Mouse (Mus musculus) lung, postnatal 0 days (tissue): Measurements from ENCODE around the gene Cops2. TPM values are rescaled to one million over a fixed set of nuclear protein-coding genes. Genes with fewer than 3 reads are reported as not detected.
A peak's percentile ranks its signal among the peaks of the same experiment; 100 is the strongest.

ENCODE experiments used
- ATAC-seq: fragments of 200-750 bp; cut with Nextera tagmentation; 2 replicates; pipeline ENCODE4 v1.8.0; 2017; ENCODE audit warnings: moderate library complexity
- DNase-seq: peaks from one replicate; pipeline ENCODE4 v3.0.0-alpha.2; 2016; ENCODE audit warnings: low spot score
- H3K27ac ChIP-seq: fragments of 300-500 bp; sonication (generic); 2 replicates; pipeline ENCODE4 v1.5.1; 2014; ENCODE audit warnings: antibody characterized with exemption, mild to moderate bottlenecking, low read length, mixed read lengths
- H3K27me3 ChIP-seq: fragments of 300-500 bp; sonication (generic); replicated peaks from 2 replicates; pipeline ENCODE4 v1.6.1; 2014; ENCODE audit warnings: low read length, mixed read lengths; ENCODE audit not compliant: insufficient read depth
- H3K36me3 ChIP-seq: fragments of 300-500 bp; sonication (generic); 2 replicates; pipeline ENCODE4 v1.6.1; 2014; ENCODE audit warnings: low read length, mixed read lengths; ENCODE audit not compliant: insufficient read depth
- H3K4me1 ChIP-seq: fragments of 300-500 bp; sonication (generic); 2 replicates; pipeline ENCODE4 v1.6.1; 2014; ENCODE audit warnings: antibody characterized with exemption, low read depth, low read length, mixed read lengths; ENCODE audit not compliant: insufficient read depth
- H3K4me2 ChIP-seq: fragments of 300-500 bp; sonication (generic); replicated peaks from 2 replicates; pipeline ENCODE4 v1.6.1; 2014; ENCODE audit warnings: low read depth, mild to moderate bottlenecking, low read length, moderate library complexity, mixed read lengths
- H3K4me3 ChIP-seq: fragments of 300-500 bp; sonication (generic); 2 replicates; pipeline ENCODE4 v1.5.1; 2014; ENCODE audit warnings: low read depth, low read length
- H3K9ac ChIP-seq: fragments of 300-500 bp; sonication (generic); replicated peaks from 2 replicates; pipeline ENCODE4 v1.6.1; 2014; ENCODE audit warnings: low read depth, mild to moderate bottlenecking
- H3K9me3 ChIP-seq: fragments of 300-500 bp; sonication (generic); 2 replicates; pipeline ENCODE4 v1.6.1; 2016; ENCODE audit warnings: low read length, mixed read lengths
- CTCF ChIP-seq: IDR thresholded peaks from 2 replicates; pipeline ENCODE4 v1.5.1; 2016; ENCODE audit warnings: antibody characterized with exemption, mild to moderate bottlenecking
- EP300 ChIP-seq: IDR thresholded peaks from 2 replicates; pipeline ENCODE4 v1.6.1; 2016; ENCODE audit warnings: antibody characterized with exemption, mild to moderate bottlenecking, control low read depth
- WGBS: fragments of 180-500 bp; shearing (Covaris S2); extraction: QIAGEN DNeasy Blood & Tissue Kit; methylation state at CpG from one replicate; pipeline ENCODE4 v1.1.7; 2014; 5-methylcytosine and 5-hydroxymethylcytosine counted together
- polyA plus RNA-seq: library from polyadenylated mRNA; unstranded; fragments of >200 nt; fragmentation: Nextera tagmentation; extraction: Ambion mirVana; gene quantifications from 2 replicates; pipeline ENCODE4 v1.2.1, GENCODE M21; 2015

Cops2 gene
- polyA plus RNA-seq, 1 experiment from 2014 or later = 36.0 TPM

DNA sequence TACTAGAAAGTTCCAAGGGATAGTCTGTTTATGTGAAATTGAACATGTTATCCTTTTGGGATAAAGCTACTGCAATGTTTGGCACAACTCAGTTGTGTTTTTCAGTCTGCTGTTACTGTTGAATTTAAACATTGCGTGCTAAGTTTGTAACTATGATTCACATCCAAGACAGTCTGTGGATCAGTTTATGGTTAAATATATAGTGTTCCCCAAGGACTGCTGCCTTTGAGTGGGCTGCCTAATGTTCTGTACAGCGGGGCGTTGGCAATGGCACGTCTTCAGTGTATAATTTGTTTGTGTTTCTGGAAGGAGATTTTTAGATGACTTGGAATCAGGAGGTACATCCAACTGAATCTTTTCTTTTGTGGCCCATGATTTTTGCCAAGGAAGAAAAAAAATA, 36.2 kb upstream of the Cops2 start:
- TF ChIP-seq CTCF (no peak), EP300 (no peak)
- ATAC-seq (no peak), DNase-seq (no peak)
- Histone ChIP-seq H3K27ac (no peak overlapping the region), H3K27me3 (no peaks in the 10 kb centered on the region), H3K4me2 (no peak overlapping the region), H3K4me3 (no peak overlapping the region), H3K4me1 (no peaks in the 10 kb centered on the region), H3K9ac (no peak overlapping the region), H3K36me3 (no peaks in the 10 kb centered on the region; the same call in 1 of the 2 replicates), H3K9me3 (no peaks in the 10 kb centered on the region)
- 64% methylated on average over 4 of the region's 4 CpGs for WGBS

DNA sequence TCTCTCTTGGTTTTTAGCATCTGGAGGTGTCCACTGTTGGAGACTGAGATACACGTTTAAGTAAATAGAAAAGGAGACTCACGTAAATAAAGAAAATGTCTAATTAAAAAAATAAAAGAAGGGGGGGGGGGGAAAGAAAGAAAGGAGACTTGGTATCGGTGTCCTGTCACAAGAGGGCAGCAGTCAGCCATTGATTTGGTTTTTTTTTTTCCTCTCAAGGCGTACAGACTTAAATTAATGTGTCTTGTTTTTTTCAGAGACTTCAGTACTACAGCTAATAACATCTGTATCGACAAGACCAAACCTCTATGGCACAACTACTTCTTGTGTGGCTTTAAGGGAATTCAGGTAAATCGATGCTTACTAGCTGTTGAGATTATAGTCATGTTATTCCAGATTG, 34.2 kb upstream of the Cops2 start:
- Histone ChIP-seq H3K36me3 (no peaks in the 10 kb centered on the region), H3K4me3 (no peak overlapping the region), H3K27ac (no peak overlapping the region), H3K4me1 (no peaks in the 10 kb centered on the region), H3K27me3 (no peaks in the 10 kb centered on the region), H3K4me2 (no peak overlapping the region), H3K9ac (no peak overlapping the region), H3K9me3 (no peaks in the 10 kb centered on the region)
- TF ChIP-seq EP300 (0 out of 2 replicates have a peak, but pooled peaks have one; percentile 19), CTCF (peak; percentile 70)
- no peak for ATAC-seq
- DNase-seq = peak; percentile 74
- WGBS = 27% methylated on average over 6 of the region's 6 CpGs

DNA sequence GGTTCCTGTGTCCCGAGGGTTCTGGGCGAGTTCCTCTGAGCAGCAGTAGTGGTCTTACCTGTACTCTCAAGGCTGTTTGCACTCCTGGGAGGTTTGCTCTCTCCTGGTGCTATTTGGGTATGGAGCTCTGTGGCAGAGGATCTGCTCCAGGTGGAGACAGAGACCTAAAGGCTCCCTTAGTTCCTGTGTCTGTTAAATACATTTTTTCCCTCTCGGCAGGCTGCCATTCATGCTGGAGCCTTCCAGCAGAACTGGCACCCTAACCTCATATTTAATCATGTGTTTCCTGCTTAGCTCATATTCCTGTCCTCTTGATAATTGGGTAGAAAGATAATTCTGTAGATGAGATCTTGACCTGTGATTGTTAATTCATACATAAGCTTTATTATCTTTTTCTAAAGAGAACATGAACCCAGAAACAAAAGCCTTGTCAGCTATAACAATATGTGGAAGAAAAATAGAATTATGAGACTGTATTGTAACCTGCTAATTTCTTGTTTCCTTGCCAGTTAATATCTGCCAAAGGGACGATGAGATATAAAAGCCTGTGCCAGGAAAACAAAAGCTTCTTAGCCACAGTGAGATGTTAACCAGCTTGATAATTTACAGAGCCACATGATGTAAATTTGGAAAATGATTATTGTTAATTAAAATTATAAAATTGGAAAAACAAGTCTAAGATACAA, 27.1 kb upstream of the Cops2 start:
- TF ChIP-seq EP300 = no peak
- TF ChIP-seq CTCF = no peak
- H3K36me3 ChIP-seq = no peaks in the 10 kb centered on the region; the same call in 1 of the 2 replicates
- no peak overlapping the region for H3K9ac ChIP-seq
- H3K9me3 ChIP-seq = no peaks in the 10 kb centered on the region
- no peak for ATAC-seq
- 69% methylated on average over 4 of the region's 4 CpGs for WGBS
- no peaks in the 10 kb centered on the region for H3K27me3 ChIP-seq
- no peak for DNase-seq
- H3K27ac ChIP-seq = no peak overlapping the region
- H3K4me3 ChIP-seq = no peak overlapping the region
- no peaks in the 10 kb centered on the region for H3K4me1 ChIP-seq
- H3K4me2 ChIP-seq = no peak overlapping the region

DNA sequence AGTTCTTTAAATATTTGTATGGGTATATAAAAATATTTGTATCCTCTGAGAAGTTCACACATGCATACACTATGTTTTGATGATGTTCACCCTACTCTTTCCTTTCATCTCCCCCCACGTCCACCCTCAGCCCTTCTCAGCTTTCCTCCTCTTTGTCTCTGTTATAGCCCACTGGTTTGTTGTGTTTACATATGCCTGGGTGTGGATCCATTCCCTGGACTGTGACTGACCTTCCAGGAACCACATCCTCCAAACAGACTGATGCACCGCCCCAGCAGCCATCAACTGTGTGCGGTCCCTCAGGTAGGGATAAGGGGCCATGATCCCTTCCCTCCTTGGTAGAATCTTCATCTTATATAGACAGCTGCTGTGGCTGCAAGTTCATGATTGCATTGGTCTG, 11.2 kb upstream of the Cops2 start:
- H3K4me1 ChIP-seq = peaks cover 2% of the 10 kb centered on the region; the same call in 1 of the 2 replicates
- no peak overlapping the region for H3K4me3 ChIP-seq
- H3K27me3 ChIP-seq = no peaks in the 10 kb centered on the region
- ATAC-seq (no peak), DNase-seq (no peak)
- no peaks in the 10 kb centered on the region for H3K9me3 ChIP-seq
- H3K9ac ChIP-seq = no peak overlapping the region
- WGBS = 66% methylated on average over 3 of the region's 3 CpGs
- no peaks in the 10 kb centered on the region for H3K36me3 ChIP-seq
- no peak for TF ChIP-seq CTCF
- no peak for TF ChIP-seq EP300
- H3K27ac ChIP-seq = no peak overlapping the region
- no peak overlapping the region for H3K4me2 ChIP-seq

DNA sequence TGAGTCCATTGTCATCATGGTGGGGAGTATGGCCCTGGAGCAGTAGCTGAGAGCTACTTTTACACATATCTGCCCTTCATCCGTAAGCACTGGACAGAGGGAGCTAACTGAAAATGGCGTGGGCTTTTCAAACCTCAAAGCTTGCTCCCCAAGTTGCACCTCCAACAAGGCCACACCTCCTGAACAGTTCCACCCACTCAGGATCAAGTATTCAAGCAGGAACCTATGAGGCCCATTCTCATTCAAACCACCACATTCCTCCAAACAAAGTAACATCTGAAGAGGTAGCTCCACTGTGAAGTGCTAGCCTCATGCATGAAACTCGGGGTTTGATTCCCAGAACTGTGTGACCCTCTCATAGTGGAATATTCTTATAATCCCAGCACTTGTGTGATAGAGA, 9.4 kb upstream of the Cops2 start:
- Histone ChIP-seq H3K27ac (no peak overlapping the region), H3K4me2 (no peak overlapping the region), H3K27me3 (no peaks in the 10 kb centered on the region), H3K9ac (no peak overlapping the region), H3K4me1 (peaks cover 2% of the 10 kb centered on the region; the same call in 1 of the 2 replicates), H3K9me3 (no peaks in the 10 kb centered on the region), H3K36me3 (no peaks in the 10 kb centered on the region), H3K4me3 (no peak overlapping the region)
- ATAC-seq (no peak), DNase-seq (no peak)
- TF ChIP-seq EP300 = no peak
- TF ChIP-seq CTCF = no peak
- 81% methylated on average over 3 of the region's 3 CpGs for WGBS

DNA sequence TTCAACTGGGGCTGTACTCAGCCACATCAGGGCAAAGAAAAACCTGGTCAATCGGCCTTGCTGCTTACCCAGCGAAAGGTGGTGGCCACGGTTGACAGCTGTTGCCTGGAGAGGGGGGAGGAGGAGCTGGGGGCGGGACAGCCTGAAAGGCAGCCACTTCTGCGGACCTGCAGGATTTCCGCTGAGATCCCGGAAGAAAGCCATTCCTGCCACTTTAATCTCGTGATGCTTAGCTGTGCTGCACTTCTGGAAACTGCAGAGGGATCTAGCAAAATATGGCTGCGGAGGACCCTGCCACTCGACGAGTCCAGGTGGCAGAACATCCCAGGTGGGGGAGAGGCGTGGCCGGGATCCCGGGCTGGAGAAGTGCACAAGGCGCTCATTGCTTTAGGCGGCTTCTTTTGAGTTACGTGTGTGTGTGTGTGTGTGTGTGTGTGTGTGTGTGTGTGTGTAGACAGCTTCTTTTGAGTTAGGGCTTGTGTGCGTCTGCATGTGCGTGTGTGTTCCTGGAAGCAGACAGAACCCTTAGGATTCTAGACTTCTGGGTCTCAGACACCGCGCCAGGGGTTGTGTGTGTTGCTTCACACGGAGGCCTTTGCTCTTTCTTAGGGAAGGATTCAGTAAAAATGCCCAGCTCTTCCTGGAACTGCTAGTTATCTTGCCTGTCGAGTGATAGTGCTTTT, 7.3 kb upstream of the Cops2 start:
- Histone ChIP-seq H3K27me3 (no peaks in the 10 kb centered on the region), H3K9ac (peak overlapping the region; percentile 54), H3K27ac (peak overlapping the region; percentile 43), H3K9me3 (no peaks in the 10 kb centered on the region), H3K4me1 (peaks cover 2% of the 10 kb centered on the region; the same call in 1 of the 2 replicates), H3K36me3 (no peaks in the 10 kb centered on the region), H3K4me2 (peak overlapping the region; percentile 70), H3K4me3 (peak overlapping the region; percentile 60)
- WGBS = 4% methylated on average over 21 of the region's 23 CpGs
- DNase-seq = peak; percentile 93
- ATAC-seq = peak; percentile 96
- no peak for TF ChIP-seq EP300
- TF ChIP-seq CTCF = no peak
